Mouse (Mus musculus): ENCODE data around the gene Fnip1. TPM values are rescaled to one million over a fixed set of nuclear protein-coding genes. Genes with fewer than 3 reads are reported as not detected.
A peak's percentile ranks its signal among the peaks of the same experiment; 100 is the strongest.
"Not testable (repeated sequence)": the region's sequence is repeated elsewhere in the genome, so short reads cannot be mapped to it uniquely, and the experiment has no call there.

Gene Fnip1
- total RNA-seq (2014; fragmentation: Nextera tagmentation), result 50.8 and 56.1 TPM in 2 replicates
- total RNA-seq (2017), result 62.1 and 74.0 TPM in 2 replicates
- polyA plus RNA-seq (2012), result 0.96 and 1.6 TPM in 2 replicates

- Histone ChIP-seq H3K4me3 (ENCODE audit: low read depth, low read length) (peak within 1 kb of the TSS; percentile 92), H3K4me1 (ENCODE audit: insufficient read depth, low read depth, low read length) (peaks cover 13% of the 10 kb centered on the region), H3K36me3 (replicated peaks) (peaks cover 9% of the 10 kb centered on the region), H3K9me3 (replicated peaks) (no peaks in the 10 kb centered on the region), H3K27me3 (ENCODE audit: insufficient read depth, low read length) (peaks cover 9% of the 10 kb centered on the region)
- ATAC-seq (ENCODE audit: extremely low read depth, insufficient number of reproducible peaks, low FRiP score, poor library complexity, severe bottlenecking) (peak; percentile 91), DNase-seq (ENCODE audit: low spot score) (peak; percentile 89)
- TF ChIP-seq CTCF (IDR thresholded peaks at IDR 0.05; ENCODE audit: low read depth, low read length), result no peak
- no peak for TF ChIP-seq GATA1 (IDR thresholded peaks at IDR 0.05; ENCODE audit: borderline replicate concordance, low read length)
- no peak for TF ChIP-seq TAL1 (conservative IDR thresholded peaks at IDR 0.05; ENCODE audit: low read depth, low read length)
- no peak for TF ChIP-seq GATA2 (IDR thresholded peaks at IDR 0.05; ENCODE audit: borderline replicate concordance, low read depth, low read length)
- no peak for TF ChIP-seq POLR2AphosphoS5 (IDR thresholded peaks at IDR 0.05; ENCODE audit: insufficient replicate concordance, low read depth, low read length)
Measured at GRCm38 (mm10) chr11:54437823-54438337, at the start of gene Fnip1. Gene Fnip1, plus strand, starts transcription at chr11:54438199.

DNA sequence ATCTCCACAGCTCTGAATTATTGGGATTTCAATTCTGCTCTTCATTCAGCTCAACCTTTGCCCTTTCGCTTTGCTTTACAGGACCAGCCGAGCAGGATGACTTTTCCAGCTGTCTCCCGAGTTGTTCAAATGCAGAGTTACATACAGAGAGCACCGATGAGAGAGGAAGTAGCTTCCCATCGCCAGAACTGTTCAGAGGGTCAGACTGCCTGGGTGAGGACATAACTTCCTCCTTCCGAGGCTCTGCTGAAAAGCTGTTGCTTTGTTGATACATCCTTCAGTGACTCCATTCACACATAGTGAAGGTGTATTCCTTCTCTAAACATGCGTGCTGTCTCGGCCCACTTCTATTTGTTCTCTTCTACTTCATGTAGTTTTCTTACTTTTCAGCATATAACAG is 47.6 kb upstream of the Fnip1 start:
- H3K36me3 ChIP-seq (replicated peaks), result no peaks in the 10 kb centered on the region
- ATAC-seq (ENCODE audit: extremely low read depth, insufficient number of reproducible peaks, low FRiP score, poor library complexity, severe bottlenecking), result no peak
- H3K9me3 ChIP-seq (replicated peaks), result no peaks in the 10 kb centered on the region
- H3K4me1 ChIP-seq (ENCODE audit: insufficient read depth, low read depth, low read length), result no peaks in the 10 kb centered on the region
- H3K4me3 ChIP-seq (ENCODE audit: low read depth, low read length), result no peak overlapping the region
- peaks cover 8% of the 10 kb centered on the region for H3K27me3 ChIP-seq (ENCODE audit: insufficient read depth, low read length)
- TF ChIP-seq TAL1 (conservative IDR thresholded peaks at IDR 0.05; ENCODE audit: low read depth, low read length) (no peak), CTCF (IDR thresholded peaks at IDR 0.05; ENCODE audit: low read depth, low read length) (no peak), GATA2 (IDR thresholded peaks at IDR 0.05; ENCODE audit: borderline replicate concordance, low read depth, low read length) (no peak), POLR2AphosphoS5 (IDR thresholded peaks at IDR 0.05; ENCODE audit: insufficient replicate concordance, low read depth, low read length) (no peak)
- no peak for DNase-seq (ENCODE audit: low spot score)

DNA sequence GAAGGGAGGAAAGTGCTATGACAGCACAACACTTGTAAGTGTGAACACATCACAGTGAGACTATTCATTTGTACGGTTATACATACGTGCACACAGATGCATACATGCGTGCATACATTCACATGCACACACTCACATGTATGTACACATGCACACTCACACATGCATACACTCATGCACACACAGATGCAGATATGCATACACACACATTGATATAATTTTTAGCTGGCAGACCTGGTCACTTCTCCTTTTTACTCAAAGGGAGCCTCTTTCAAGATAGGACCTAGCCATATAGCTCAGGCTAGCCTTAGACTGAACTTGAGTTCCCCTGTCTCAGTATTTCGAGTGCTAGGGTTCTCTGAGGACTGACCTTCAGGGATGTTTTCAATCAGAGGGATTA is 46.7 kb upstream of the Fnip1 start:
- Histone ChIP-seq H3K4me3 (ENCODE audit: low read depth, low read length) (no peak overlapping the region), H3K9me3 (replicated peaks) (no peaks in the 10 kb centered on the region), H3K36me3 (replicated peaks) (no peaks in the 10 kb centered on the region), H3K4me1 (ENCODE audit: insufficient read depth, low read depth, low read length) (no peaks in the 10 kb centered on the region), H3K27me3 (ENCODE audit: insufficient read depth, low read length) (peaks cover 8% of the 10 kb centered on the region)
- DNase-seq (ENCODE audit: low spot score) (no peak), ATAC-seq (ENCODE audit: extremely low read depth, insufficient number of reproducible peaks, low FRiP score, poor library complexity, severe bottlenecking) (no peak)
- TF ChIP-seq GATA2 (IDR thresholded peaks at IDR 0.05; ENCODE audit: borderline replicate concordance, low read depth, low read length), result no peak
- no peak for TF ChIP-seq POLR2AphosphoS5 (IDR thresholded peaks at IDR 0.05; ENCODE audit: insufficient replicate concordance, low read depth, low read length)
- TF ChIP-seq CTCF (IDR thresholded peaks at IDR 0.05; ENCODE audit: low read depth, low read length), result no peak
- TF ChIP-seq TAL1 (conservative IDR thresholded peaks at IDR 0.05; ENCODE audit: low read depth, low read length), result no peak

GRCm38 (mm10) chr11:54396686-54397085 is 41.3 kb upstream of the Fnip1 start:
- Histone ChIP-seq H3K9me3 (replicated peaks) (no peaks in the 10 kb centered on the region), H3K4me3 (ENCODE audit: low read depth, low read length) (no peak overlapping the region), H3K27me3 (ENCODE audit: insufficient read depth, low read length) (no peaks in the 10 kb centered on the region), H3K4me1 (ENCODE audit: insufficient read depth, low read depth, low read length) (no peaks in the 10 kb centered on the region), H3K36me3 (replicated peaks) (no peaks in the 10 kb centered on the region)
- DNase-seq (ENCODE audit: low spot score) (no peak), ATAC-seq (ENCODE audit: extremely low read depth, insufficient number of reproducible peaks, low FRiP score, poor library complexity, severe bottlenecking) (no peak)
- no peak for TF ChIP-seq TAL1 (conservative IDR thresholded peaks at IDR 0.05; ENCODE audit: low read depth, low read length)
- no peak for TF ChIP-seq POLR2AphosphoS5 (IDR thresholded peaks at IDR 0.05; ENCODE audit: insufficient replicate concordance, low read depth, low read length)
- no peak for TF ChIP-seq GATA1 (IDR thresholded peaks at IDR 0.05; ENCODE audit: borderline replicate concordance, low read length)
- no peak for TF ChIP-seq CTCF (IDR thresholded peaks at IDR 0.05; ENCODE audit: low read depth, low read length)
- no peak for TF ChIP-seq GATA2 (IDR thresholded peaks at IDR 0.05; ENCODE audit: borderline replicate concordance, low read depth, low read length)

GRCm38 (mm10) chr11:54398058-54398457 is 39.9 kb upstream of the Fnip1 start:
- ATAC-seq (ENCODE audit: extremely low read depth, insufficient number of reproducible peaks, low FRiP score, poor library complexity, severe bottlenecking), result no peak
- DNase-seq (ENCODE audit: low spot score), result no peak
- Histone ChIP-seq H3K4me1 (ENCODE audit: insufficient read depth, low read depth, low read length) (no peaks in the 10 kb centered on the region), H3K36me3 (replicated peaks) (no peaks in the 10 kb centered on the region), H3K4me3 (ENCODE audit: low read depth, low read length) (no peak overlapping the region), H3K9me3 (replicated peaks) (no peaks in the 10 kb centered on the region), H3K27me3 (ENCODE audit: insufficient read depth, low read length) (0 out of 2 replicates have a peak, but pooled peaks cover 2% of the 10 kb centered on the region)
- no peak for TF ChIP-seq CTCF (IDR thresholded peaks at IDR 0.05; ENCODE audit: low read depth, low read length)

GRCm38 (mm10) chr11:54400803-54401202 is 37.2 kb upstream of the Fnip1 start:
- not testable (repeated sequence) for H3K4me3 ChIP-seq (ENCODE audit: low read depth, low read length); H3K4me1 ChIP-seq (ENCODE audit: insufficient read depth, low read depth, low read length); H3K27me3 ChIP-seq (ENCODE audit: insufficient read depth, low read length); H3K9me3 ChIP-seq (replicated peaks); ATAC-seq (ENCODE audit: extremely low read depth, insufficient number of reproducible peaks, low FRiP score, poor library complexity, severe bottlenecking); DNase-seq (ENCODE audit: low spot score); H3K36me3 ChIP-seq (replicated peaks)

- Histone ChIP-seq H3K27me3 (ENCODE audit: insufficient read depth, low read length) (peaks cover 9% of the 10 kb centered on the region; the same call in 1 of the 2 replicates), H3K36me3 (replicated peaks) (no peaks in the 10 kb centered on the region), H3K9me3 (replicated peaks) (no peaks in the 10 kb centered on the region), H3K4me1 (ENCODE audit: insufficient read depth, low read depth, low read length) (no peaks in the 10 kb centered on the region), H3K4me3 (ENCODE audit: low read depth, low read length) (no peak overlapping the region)
- no peak for TF ChIP-seq CTCF (IDR thresholded peaks at IDR 0.05; ENCODE audit: low read depth, low read length)
- no peak for TF ChIP-seq POLR2AphosphoS5 (IDR thresholded peaks at IDR 0.05; ENCODE audit: insufficient replicate concordance, low read depth, low read length)
- no peak for TF ChIP-seq GATA1 (IDR thresholded peaks at IDR 0.05; ENCODE audit: borderline replicate concordance, low read length)
- TF ChIP-seq TAL1 (conservative IDR thresholded peaks at IDR 0.05; ENCODE audit: low read depth, low read length), result no peak
- TF ChIP-seq GATA2 (IDR thresholded peaks at IDR 0.05; ENCODE audit: borderline replicate concordance, low read depth, low read length), result no peak
- ATAC-seq (ENCODE audit: extremely low read depth, insufficient number of reproducible peaks, low FRiP score, poor library complexity, severe bottlenecking) (no peak), DNase-seq (ENCODE audit: low spot score) (no peak)
Measured at GRCm38 (mm10) chr11:54404885-54405284, 33.1 kb upstream of the Fnip1 start.

Measured in G1E (cell line).